Mouse (Mus musculus) NIH3T3 (cell line): Measurements from ENCODE around the gene Klf5.
A peak's percentile ranks its signal among the peaks of the same experiment; 100 is the strongest.

ENCODE experiments used
- DNase-seq: peaks from one replicate; pipeline ENCODE4 v3.0.0-alpha.2; 2012; ENCODE audit warnings: low read depth

Gene Klf5

DNA sequence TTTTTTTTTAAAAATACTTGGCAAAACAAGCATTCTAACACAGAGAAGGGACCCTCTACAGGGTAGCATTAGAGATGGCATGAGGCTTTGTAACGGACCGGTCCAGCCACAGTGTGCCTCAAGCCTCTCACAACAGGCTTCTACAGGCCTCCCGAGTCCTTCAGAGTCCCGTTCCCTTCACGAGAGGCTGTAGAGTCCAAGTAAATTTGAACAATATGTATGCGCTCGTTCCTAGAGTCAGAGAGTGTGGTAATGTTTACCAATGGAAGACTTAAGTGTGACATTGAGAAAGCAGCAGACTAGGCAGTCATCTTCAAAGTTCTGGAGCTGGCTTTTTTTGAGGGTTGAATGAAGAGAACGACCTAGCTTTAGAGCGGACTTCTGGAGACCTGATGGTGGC lies 11.1 kb downstream of the Klf5 start:
- no peak for DNase-seq

DNA sequence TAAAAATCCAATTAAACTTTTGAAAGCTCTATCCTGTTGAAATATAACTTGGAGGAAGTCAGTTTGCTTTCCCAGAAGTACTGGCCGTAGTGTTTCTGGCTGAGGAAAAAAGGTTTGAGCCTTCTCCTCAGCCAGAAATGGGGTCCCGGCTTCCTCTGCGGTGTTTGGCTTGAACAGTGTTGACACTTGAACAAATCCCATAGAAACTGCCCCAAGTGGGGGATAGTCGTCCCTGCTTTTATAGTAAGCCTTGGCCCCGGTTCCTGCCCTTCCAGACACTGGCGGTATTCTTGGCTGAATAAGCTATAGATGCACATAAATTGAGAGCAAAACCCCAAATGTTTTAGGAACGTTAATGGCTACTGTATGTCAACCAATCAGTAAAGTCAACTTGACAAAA lies 11.9 kb downstream of the Klf5 start:
- DNase-seq: no peak

DNA sequence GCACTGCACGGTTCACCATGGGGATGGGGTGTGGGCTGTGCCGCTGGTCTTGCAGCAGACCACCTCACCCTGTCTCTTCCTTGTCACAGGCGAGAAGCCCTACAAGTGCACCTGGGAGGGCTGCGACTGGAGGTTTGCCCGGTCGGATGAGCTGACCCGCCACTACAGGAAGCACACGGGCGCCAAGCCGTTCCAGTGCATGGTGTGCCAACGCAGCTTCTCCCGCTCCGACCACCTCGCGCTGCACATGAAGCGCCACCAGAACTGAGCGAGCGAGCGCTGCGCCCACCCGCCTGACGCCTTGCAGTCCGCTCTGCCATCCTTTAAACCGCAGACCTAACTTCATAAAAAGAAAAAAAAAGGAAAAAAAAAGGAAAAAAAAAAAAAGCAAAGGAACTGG lies 14.6 kb downstream of the Klf5 start:
- no peak for DNase-seq

DNA sequence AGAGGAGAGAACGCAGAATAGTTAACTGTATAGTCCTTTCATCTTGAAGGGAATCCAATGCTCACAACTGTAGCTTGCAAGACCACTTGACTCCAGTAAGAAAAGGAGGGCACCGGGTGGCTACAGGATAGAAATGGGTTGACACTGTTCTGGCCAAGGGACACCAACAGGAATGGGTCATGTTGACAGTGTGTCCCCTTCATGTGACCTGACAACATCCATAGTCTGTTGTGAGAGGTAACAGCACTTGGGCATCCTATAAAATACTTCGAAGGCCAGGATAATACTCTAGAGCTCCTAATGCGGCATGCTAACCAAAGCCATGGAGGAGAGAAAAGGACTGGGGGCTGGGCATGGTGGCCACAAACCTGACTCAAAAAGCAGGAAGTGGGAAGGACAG lies 17.8 kb downstream of the Klf5 start:
- DNase-seq: no peak

DNA sequence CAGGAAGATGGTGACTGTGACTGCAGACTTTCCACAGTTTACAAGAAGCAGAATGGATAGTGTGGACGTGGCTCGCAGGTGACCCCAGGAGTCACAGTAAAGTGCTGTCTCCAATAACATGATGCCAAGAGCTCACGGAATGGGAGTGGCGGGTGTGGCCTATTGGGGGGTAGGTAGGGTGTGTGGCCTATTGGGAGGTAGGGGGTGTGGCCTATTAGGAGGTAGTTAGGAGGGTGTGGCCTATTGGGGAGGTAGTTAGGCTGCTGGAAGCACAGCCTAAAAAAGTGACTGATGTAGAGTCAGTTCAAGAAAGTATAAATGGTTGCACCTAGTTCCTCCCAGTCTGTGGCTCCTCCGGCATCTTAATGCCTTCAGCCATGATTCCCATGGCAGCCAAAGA lies 22.2 kb downstream of the Klf5 start:
- DNase-seq: no peak

DNA sequence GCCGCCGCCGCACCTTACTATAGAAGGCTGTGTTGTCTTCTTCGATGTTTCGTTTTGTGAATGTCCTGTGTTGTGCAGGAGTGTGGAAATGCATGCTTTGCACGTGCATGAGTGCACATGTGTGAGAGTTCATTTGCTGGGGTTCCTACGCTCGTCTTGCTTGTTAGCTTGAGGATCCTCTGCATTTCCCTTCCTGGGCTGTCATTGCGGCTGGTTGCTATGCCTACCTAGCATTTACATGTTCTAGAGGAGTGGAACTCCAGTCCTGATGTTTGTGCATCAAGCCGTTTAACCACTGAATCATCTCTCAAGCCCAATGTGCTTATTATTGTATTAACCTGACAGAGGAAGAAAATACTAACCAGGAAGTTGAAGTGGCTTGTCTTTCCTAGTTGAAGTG lies 24.9 kb downstream of the Klf5 start:
- DNase-seq: no peak

DNA sequence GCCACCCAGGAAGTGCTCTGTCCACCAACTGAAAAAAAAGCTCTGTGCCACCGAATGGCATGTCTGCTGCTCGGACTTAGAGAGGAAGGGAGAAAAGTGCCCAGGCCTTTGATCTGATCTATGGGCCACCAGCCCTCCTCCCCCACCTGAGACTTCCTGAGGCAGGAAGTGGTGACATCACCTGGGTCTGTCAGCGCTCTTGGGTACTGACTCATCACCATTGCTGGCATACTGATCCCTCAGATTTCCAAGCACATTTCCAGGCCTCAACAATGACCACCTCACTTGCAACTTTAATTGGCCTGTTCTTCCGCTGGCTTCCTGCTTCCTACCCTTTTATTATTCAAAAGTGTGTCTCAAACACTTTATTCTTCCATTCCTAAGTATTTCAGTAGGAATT lies 26.0 kb downstream of the Klf5 start:
- DNase-seq: peak; percentile 50

DNA sequence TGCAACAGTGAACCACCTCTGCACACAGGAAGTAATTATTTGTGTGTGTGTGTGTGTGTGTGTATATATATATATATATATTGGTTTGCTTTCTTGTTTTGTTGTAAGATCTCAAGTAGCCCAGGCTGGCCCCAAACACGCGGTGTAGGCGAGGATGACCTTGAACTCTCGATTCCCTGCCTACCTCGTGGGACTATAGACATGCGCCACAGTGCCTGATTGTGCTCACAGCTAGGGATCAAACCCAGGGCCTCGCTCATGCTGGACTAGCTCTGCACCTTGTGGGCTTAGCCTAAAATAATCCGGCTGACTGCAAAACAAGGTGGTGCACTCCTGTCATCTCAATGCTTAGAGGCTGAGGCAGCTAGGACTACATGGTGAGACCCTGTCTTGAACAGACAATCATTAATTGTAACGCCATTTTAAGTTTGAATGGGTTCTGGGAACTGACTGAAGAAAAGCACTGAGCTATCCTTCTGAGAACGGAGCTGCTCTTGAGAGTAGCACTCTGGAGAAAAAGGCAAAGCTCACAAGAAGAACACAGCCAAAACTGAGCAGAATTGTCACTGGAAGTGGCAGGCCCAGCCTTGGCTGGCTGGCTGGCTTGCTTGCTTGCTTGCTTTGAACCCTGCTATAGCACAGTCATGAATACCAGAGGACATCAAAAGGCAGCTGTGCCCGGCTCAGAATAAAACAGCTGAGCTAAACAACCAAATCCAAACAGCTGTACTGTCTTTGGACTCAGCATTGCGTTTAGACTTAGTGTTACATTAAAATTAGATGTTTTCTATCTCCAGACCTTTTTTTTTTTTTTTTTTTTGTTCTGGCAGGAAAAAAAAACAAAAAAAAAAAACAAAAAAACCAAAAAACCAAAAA lies 27.3 kb downstream of the Klf5 start:
- DNase-seq: no peak

DNA sequence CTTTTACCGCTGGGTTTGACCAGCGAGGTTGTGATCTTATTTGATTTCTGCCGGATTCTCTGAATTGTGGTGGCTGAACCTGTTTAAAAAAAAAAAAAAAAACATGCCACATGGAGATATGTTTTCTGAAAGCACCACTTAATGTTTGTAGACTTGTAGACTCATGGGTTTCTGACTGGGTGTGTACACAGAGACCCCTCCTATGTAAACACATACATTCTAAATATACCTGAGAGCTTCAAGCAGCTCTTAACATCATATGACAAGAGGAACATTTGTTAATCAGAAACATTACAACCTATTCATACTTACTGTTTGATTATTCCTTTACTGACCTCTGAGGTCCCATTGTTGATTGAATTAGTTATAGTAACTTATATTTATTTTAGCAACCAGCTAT lies 38.1 kb downstream of the Klf5 start:
- no peak for DNase-seq

DNA sequence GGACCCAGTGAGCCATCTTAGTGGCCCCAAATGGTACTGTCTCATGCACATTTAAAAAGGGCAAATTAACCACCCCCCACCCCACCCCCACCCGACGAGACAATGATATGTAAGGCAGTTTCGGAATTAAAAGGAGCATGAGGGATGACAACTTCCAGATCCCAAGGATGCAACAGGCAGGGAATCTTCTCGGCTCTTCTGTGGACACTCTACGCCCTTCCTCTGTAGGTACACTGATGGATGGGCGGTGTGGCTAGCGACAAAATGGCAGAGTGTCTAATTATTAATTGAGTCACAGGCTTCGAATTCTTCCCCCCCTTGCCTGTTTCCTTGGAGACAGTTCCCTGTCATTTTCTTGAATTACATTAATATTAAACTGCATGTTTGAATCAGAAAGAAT lies 40.5 kb downstream of the Klf5 start:
- no peak for DNase-seq

DNA sequence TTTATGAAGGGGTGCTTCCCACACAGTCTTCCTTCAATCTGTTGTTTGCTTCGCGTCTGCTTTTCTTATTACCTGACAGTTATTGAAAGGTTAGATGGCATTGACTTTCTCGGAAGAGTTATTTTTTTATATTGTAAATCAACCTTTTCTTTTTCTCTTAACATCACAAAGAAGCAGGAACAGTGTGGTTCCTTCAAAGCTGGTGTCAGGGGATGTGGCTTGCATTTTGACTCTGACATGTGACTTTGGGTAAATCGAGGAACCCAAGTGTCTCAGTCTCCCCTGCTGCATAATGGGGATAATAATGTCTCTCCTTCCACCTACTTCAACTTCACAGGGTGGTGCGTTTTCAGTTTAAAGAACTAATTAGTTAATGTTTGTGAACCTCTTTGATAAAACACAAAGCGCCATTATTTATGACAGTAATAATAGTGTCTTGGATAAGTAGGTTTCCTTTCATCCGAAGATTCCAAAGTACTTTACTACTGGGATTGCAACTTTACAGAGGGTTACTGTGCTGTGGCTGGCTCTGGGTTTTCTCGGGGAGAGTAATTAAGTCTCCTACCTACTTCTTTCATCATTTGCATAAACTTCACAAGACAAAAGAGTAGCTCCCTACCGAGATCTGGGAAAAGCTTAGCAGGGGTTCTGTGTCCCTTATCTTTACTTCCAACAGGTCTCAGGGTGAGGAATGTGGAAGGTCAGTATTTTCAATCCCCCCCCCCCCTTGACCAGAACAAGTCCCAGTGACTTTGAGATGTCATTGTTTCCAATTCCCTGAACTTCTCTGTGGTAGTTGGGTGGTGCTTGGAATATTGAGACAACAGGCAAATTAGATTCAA lies 41.4 kb downstream of the Klf5 start:
- no peak for DNase-seq

DNA sequence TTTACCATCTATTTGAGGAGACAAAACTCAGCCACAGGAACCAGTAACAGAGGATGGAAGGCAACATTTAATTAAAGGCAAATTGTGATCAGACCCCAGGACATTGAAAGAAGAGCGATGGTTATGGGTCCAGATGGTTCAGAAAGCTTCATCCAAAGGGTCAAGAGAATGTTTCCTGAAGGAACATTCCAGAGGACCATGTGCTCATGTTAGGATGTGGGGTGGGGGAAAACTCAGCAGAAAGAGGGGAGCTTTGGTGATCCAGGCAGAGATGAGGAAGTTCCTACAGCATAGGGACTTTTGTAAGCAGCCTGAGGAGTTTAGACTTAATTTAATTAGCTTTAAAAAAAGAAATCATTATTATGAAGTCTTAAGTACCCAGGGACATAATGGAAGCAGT lies 42.2 kb downstream of the Klf5 start:
- DNase-seq: no peak

DNA sequence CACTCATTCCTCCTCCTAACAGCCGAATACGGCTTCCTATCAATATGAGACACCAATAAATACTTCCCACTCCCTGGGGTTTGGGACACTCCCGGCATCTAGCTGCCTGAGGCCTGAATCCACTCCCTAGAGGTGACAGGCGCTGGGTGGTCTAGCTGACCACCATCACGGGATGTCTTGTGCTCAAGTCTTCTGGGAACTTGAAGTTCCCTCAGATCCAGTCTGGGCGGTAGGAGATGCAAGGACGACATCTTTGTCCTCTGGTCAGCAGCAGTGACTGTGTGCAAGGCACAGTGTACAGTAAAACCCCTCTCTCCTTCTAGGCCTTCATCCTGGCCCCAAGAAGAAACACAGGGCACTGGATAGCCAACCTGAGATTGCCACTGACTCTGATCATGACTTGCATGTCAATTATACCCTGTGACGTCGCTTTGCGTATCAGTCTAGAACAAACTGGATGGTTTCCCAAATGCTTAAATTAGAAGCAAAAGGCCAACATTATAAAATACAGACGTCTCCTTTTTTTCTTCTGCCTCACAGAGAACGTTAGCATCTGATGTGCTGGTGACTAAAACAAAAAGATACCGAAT lies 49.8 kb downstream of the Klf5 start:
- DNase-seq: no peak

DNA sequence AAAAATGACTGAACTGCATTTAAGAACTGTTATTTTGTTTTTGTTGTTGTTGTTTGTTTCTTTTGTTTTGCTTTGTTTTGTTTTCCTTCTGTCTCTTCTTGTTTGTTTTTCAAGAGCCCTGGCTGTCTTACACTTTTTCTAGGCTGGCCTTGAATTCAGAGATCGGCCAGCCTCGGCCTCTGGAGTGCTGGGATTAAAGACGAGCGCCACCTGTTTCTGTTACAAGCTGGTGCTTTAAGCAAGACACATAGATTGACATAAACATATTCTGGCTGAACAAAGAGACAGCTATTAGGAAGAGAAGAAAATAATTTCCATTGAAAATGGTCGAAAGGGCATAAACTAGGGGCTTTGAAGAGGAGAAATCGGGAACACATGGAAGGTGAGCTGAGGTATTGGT lies 51.1 kb downstream of the Klf5 start:
- no peak for DNase-seq

DNA sequence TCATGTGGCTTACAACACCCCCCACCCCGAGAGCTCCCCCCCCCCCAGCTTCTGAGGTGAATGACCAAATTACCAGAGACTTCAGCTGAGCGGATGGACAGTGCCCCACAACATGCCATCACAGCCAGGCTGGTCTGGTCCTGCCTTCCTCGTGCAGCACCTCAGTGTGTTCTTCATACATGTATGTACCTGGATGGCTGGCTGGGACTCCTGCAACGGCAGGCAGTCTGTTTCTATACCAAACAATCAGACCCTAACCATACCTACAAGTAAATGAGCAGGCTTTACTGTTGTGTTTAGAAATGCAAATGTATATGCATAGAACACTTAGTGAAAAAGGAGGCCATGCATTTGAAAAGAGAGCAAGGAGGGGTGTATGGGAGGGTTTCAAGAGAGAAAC lies 54.5 kb downstream of the Klf5 start:
- DNase-seq: no peak

DNA sequence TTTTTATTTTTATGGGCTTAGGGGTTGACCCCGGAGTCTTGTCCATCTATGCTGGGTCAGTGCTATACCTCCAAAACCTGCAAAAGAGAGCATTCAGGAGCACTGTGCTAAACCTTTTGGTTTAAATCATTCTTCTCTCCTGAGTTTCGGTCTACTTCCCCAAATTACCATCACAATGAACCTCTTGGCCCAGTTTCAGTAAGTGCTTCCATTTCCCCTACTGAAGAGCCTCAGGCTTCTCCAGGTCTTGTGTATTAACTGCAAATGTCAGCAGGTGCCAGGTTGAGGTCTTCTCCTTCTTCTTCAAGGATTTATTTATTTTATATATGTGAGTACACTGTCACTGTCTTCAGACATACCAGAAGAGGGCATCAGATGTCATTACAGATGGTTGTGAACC lies 55.6 kb downstream of the Klf5 start:
- no peak for DNase-seq

DNA sequence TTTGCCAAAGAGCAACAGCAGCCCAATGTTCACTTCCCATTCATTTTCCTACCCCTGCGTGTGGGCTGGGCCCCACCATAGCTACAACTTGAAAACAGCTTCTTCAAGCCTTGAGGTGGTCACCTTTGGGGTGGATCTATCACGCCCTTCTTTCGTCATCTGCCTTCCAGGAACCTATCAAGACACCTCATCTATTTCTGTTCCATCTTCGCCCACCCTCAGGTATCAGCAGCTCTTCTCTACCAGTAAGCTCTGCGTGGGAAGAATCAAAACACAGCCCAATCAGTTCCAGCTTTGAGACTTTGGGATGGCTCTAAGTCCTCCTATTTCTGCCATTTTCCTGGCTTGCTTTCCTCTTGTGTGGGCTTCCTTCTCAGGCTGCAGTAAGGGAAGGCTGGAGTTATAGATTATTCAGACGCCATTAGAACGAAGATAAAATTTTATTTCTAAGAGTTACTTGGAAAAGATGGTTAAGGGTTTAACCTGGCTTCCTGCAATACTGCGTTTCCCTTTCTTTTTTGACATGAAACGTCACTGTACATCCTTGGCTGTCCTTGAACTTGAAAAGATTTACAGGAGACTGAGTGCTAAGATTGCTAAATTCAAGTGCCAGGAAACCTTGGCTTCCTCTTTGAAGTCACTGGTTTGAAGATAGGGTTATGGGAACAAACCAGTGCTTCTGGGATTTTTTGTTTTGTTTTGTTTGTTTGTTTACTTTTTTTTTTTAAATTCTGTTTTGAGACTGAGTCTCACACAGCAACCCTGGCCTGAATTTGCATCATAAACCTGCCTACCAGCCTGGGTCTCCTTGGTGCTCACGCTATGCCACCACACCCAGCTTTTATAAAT lies 56.5 kb downstream of the Klf5 start:
- DNase-seq: no peak

DNA sequence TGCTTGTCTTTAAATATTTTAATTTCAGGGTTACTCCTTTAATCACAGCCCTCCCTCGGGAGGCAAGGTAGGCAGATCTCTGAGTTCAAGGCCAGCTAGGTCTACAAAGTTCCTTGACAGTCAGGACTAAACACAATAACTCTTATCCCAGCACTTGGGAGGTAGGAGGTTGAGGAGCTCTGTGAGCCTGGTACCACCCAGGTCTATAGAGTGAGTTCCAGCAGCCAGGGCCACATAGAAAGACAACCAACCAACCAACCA lies 57.0 kb downstream of the Klf5 start:
- no peak for DNase-seq

DNA sequence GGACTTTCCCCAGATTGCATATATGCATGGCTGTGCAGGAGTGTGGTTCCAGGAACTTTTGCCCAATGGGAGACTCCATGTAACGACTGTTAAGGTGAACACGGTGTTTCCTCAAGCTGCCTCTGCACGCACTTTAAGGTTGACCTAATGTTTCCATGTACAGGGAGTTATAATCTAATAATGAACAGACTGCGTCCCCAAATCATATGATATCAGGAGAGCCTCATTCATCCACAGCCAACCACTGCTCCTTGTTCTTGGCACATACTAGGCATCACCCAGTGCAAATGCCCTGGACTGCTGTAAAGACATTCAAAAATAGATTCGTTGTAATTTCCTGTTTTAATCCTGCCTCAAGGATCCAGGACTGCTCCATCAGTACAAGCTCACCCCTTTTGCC lies 64.5 kb downstream of the Klf5 start:
- no peak for DNase-seq

DNA sequence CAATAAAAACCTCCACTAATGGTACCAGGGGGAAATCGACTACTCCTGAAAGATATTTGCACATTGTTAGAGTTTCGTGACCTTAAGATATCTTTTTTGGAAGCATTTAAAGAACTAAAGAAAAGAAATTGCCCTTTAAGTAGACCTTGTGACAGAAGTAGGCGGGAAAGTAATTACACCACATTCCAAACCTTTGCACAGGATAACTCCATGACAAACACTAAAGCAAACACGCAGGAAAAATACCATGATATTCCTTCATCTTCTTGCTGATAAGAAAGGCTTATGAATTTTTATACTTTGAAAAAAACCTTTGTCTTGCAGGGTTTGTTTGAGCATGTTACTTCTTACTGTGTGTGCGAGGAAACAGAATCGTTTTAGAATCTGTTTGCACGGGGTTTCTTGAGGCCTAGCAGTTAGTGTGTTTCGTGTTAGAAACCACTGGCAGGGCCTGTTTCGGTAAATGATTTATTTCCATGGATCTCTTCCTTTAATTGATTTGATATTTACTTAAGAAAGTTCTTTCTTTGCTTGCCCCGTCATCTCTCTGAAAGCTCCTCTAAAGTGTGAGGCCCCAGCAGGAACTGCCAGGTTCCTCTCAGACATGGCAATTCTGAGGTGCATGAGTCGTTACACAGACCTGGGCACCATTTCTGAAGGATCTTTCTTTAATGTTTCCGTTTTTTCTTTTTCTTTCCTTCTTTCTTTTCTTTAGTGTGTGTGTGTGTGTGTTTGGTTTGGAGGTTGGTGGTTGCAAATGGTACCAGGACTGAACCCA lies 65.7 kb downstream of the Klf5 start:
- DNase-seq: no peak
